Mouse (Mus musculus) liver, adult 2 months (tissue): ENCODE measurements around the gene Nlrc3. TPM values are rescaled to one million over a fixed set of nuclear protein-coding genes. Genes with fewer than 3 reads are reported as not detected.
A peak's percentile ranks its signal among the peaks of the same experiment; 100 is the strongest.

Experiments used
- DNase-seq: peaks from one replicate; pipeline ENCODE4 v3.0.0-alpha.2; 2011; ENCODE audit warnings: low read depth, low spot score; ENCODE audit errors: extremely low read depth
- H3K27ac ChIP-seq: fragments of 200-500 bp; replicated peaks from 2 replicates; pipeline ENCODE4 v1.5.1; 2012; ENCODE audit warnings: low read depth, mild to moderate bottlenecking, control low read depth, inconsistent platforms, low read length; ENCODE audit not compliant: insufficient read depth
- H3K27me3 ChIP-seq: fragments of 200-500 bp; 2 replicates; pipeline ENCODE4 v1.6.1; 2012; ENCODE audit warnings: mild to moderate bottlenecking, moderate library complexity, low read length, inconsistent platforms; ENCODE audit not compliant: control insufficient read depth, insufficient read depth
- H3K36me3 ChIP-seq: fragments of 200-500 bp; 2 replicates; pipeline ENCODE4 v1.6.1; 2012; ENCODE audit warnings: low read length, inconsistent platforms; ENCODE audit not compliant: control insufficient read depth, insufficient read depth
- H3K4me1 ChIP-seq: fragments of 200-500 bp; 2 replicates; pipeline ENCODE4 v1.6.1; 2011; ENCODE audit warnings: low read length; ENCODE audit not compliant: control insufficient read depth, insufficient read depth
- H3K4me3 ChIP-seq: fragments of 200-500 bp; 2 replicates; pipeline ENCODE4 v1.5.1; 2011; ENCODE audit warnings: low read depth, mild to moderate bottlenecking, control low read depth, low read length, moderate library complexity; ENCODE audit not compliant: insufficient read depth
- H3K79me2 ChIP-seq: fragments of 200-500 bp; 2 replicates; pipeline ENCODE4 v1.6.1; 2012; ENCODE audit warnings: inconsistent platforms, mild to moderate bottlenecking, low read length, moderate library complexity; ENCODE audit not compliant: control insufficient read depth, insufficient read depth
- H3K9ac ChIP-seq: fragments of 200-500 bp; 2 replicates; pipeline ENCODE4 v1.6.1; 2012; ENCODE audit warnings: low read depth, mild to moderate bottlenecking, control low read depth, inconsistent platforms, low read length
- CTCF ChIP-seq: fragments of 200-500 bp; IDR thresholded peaks from 2 replicates; pipeline ENCODE4 v1.5.1; 2011; ENCODE audit warnings: low read depth, low read length, control low read depth
- POLR2A ChIP-seq: fragments of 200-500 bp; IDR thresholded peaks from 2 replicates; pipeline ENCODE4 v1.6.1; 2011; ENCODE audit warnings: low read length, control low read depth; ENCODE audit not compliant: insufficient read depth; ENCODE audit errors: extremely low read depth
- WGBS: fragments of 180-500 bp; shearing (Covaris S2); methylation state at CpG from one replicate; pipeline ENCODE4 v1.1.7; 2018; 5-methylcytosine and 5-hydroxymethylcytosine counted together
- polyA plus RNA-seq: library from polyadenylated mRNA; depleted of rRNA; stranded (reverse); fragments of >200 nt; gene quantifications from 2 replicates; pipeline ENCODE4 v1.2.3, GENCODE M21; 2012
- total RNA-seq: library from RNA; depleted of rRNA; stranded (reverse); fragments of >200 nt; gene quantifications from 2 replicates; pipeline ENCODE4 v1.2.3, GENCODE M21; 2014

The Nlrc3 gene
- total and polyA plus RNA-seq, 2 experiments = 0.18 to 0.67 TPM

GRCm38 (mm10) chr16:3956369-3956768 lies 20.1 kb downstream of the Nlrc3 start:
- no peak for TF ChIP-seq POLR2A
- no peak for TF ChIP-seq CTCF
- WGBS = 75% methylated on average over 6 of the region's 6 CpGs
- no peaks in the 10 kb centered on the region for H3K36me3 ChIP-seq
- no peaks in the 10 kb centered on the region for H3K79me2 ChIP-seq
- no peak overlapping the region for H3K27ac ChIP-seq
- H3K27me3 ChIP-seq = no peaks in the 10 kb centered on the region
- no peaks in the 10 kb centered on the region for H3K4me1 ChIP-seq
- H3K9ac ChIP-seq = no peak overlapping the region
- H3K4me3 ChIP-seq = no peak overlapping the region
- peak; percentile 72 for DNase-seq

- Histone ChIP-seq H3K79me2 (no peaks in the 10 kb centered on the region), H3K4me3 (no peak overlapping the region), H3K27me3 (no peaks in the 10 kb centered on the region), H3K36me3 (no peaks in the 10 kb centered on the region), H3K4me1 (no peaks in the 10 kb centered on the region), H3K27ac (no peak overlapping the region), H3K9ac (no peak overlapping the region)
- TF ChIP-seq POLR2A (no peak), CTCF (no peak)
- DNase-seq = no peak
- WGBS = 94% methylated on average over 1 of the region's 1 CpGs
These were observed 25.3 kb downstream of the Nlrc3 start for GRCm38 (mm10) chr16:3951141-3951540.

GRCm38 (mm10) chr16:3934701-3935100 lies 41.7 kb downstream of the Nlrc3 start:
- no peak for TF ChIP-seq POLR2A
- TF ChIP-seq CTCF = no peak
- WGBS = 79% methylated on average over 4 of the region's 4 CpGs
- Histone ChIP-seq H3K79me2 (no peaks in the 10 kb centered on the region), H3K36me3 (peaks cover 15% of the 10 kb centered on the region; the same call in 1 of the 2 replicates), H3K27ac (no peak overlapping the region), H3K9ac (no peak overlapping the region), H3K4me1 (peaks cover 4% of the 10 kb centered on the region; the same call in 1 of the 2 replicates), H3K4me3 (no peak overlapping the region), H3K27me3 (no peaks in the 10 kb centered on the region)
- DNase-seq = no peak

- WGBS = 37% methylated on average over 1 of the region's 1 CpGs
- H3K4me3 ChIP-seq = no peak overlapping the region
- H3K27me3 ChIP-seq = no peaks in the 10 kb centered on the region
- H3K36me3 ChIP-seq = peaks cover 18% of the 10 kb centered on the region; the same call in 1 of the 2 replicates
- H3K27ac ChIP-seq = no peak overlapping the region
- DNase-seq = peak; percentile 98
- H3K79me2 ChIP-seq = no peaks in the 10 kb centered on the region
- peaks cover 4% of the 10 kb centered on the region; the same call in 1 of the 2 replicates for H3K4me1 ChIP-seq
- TF ChIP-seq POLR2A (no peak), CTCF (no peak)
- no peak overlapping the region for H3K9ac ChIP-seq
These were observed 42.3 kb downstream of the Nlrc3 start for GRCm38 (mm10) chr16:3934091-3934490.

- no peaks in the 10 kb centered on the region for H3K79me2 ChIP-seq
- H3K27ac ChIP-seq = no peak overlapping the region
- TF ChIP-seq CTCF (no peak), POLR2A (no peak)
- no peak for DNase-seq
- peaks cover 14% of the 10 kb centered on the region; the same call in 1 of the 2 replicates for H3K36me3 ChIP-seq
- no peaks in the 10 kb centered on the region for H3K27me3 ChIP-seq
- WGBS = 92% methylated on average over 6 of the region's 6 CpGs
- no peak overlapping the region for H3K4me3 ChIP-seq
- no peak overlapping the region for H3K9ac ChIP-seq
- peaks cover 4% of the 10 kb centered on the region; the same call in 1 of the 2 replicates for H3K4me1 ChIP-seq
These were observed 42.9 kb downstream of the Nlrc3 start for GRCm38 (mm10) chr16:3933536-3933935.

GRCm38 (mm10) chr16:3929151-3929550 lies 47.3 kb downstream of the Nlrc3 start:
- WGBS = 78% methylated on average over 7 of the region's 7 CpGs
- Histone ChIP-seq H3K9ac (no peak overlapping the region), H3K4me3 (no peak overlapping the region), H3K27ac (no peak overlapping the region), H3K27me3 (no peaks in the 10 kb centered on the region), H3K4me1 (peaks cover 4% of the 10 kb centered on the region; the same call in 1 of the 2 replicates), H3K79me2 (no peaks in the 10 kb centered on the region), H3K36me3 (peaks cover 24% of the 10 kb centered on the region)
- DNase-seq = peak; percentile 17
- TF ChIP-seq CTCF = no peak
- TF ChIP-seq POLR2A = no peak
